Mouse (Mus musculus) left cerebral cortex, adult 8-10 months (tissue): ENCODE measurements around the gene Rora. TPM values are rescaled to one million over a fixed set of nuclear protein-coding genes. Genes with fewer than 3 reads are reported as not detected.
A peak's percentile ranks its signal among the peaks of the same experiment; 100 is the strongest.

Experiments used
- DNase-seq, 2 experiments: peaks; one replicate each; pipeline ENCODE4 v3.0.0; 2022; ENCODE audit warnings: low spot score in 2 of 2
- total RNA-seq, 4 experiments: library from RNA; stranded (reverse); gene quantifications; 2 replicates each; pipeline ENCODE4 v1.2.4; 2022

Rora gene
- total RNA-seq, 4 experiments from 2014 or later: 63.5 to 74.1 (median 72.9) TPM

DNA sequence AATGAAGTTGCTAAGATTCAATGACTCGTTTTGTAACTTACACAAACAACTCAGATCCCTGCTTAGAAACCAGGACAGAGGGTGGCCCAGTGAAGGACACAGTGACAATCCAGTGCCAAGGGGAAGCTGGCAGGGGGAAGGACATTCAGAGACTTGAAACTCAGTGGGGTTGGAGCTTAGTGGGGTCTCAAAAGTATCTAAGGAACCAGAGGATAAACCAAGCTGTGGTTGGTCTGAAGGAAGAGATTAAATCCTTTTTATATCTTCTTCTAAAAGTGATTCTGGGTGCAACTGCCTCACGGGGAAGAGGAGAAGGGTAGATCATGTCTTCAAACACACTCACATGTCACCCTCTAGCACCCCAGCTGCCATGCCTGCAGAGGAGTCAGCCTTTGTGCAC, 340.3 kb downstream of the Rora start:
- DNase-seq: no peak

- DNase-seq: no peak
Observed at GRCm38 (mm10) chr9:68998961-68999360, 345.4 kb downstream of the Rora start.

GRCm38 (mm10) chr9:69004514-69004913, 350.9 kb downstream of the Rora start:
- no peak for DNase-seq

DNA sequence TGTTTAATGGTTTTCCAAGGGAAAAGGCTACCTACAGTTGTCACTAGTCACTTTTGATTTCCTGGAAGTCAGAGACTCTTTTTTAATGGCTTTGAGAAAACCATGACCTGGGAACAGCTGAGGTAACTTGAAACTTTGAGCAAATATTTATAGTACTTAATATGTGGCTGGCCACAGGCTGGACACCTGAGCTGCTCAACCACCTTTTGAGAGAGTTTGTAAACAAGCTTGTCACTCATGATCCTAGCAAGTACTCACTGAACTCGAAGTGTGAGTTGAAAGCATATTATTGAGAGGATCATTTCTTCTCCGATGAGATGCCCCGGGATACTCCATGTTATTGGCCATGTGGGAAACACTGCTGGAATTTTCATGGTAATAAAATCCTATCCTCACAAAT, 353.1 kb downstream of the Rora start:
- DNase-seq: no peak

GRCm38 (mm10) chr9:69008706-69009105, 355.1 kb downstream of the Rora start:
- no peak for DNase-seq

DNA sequence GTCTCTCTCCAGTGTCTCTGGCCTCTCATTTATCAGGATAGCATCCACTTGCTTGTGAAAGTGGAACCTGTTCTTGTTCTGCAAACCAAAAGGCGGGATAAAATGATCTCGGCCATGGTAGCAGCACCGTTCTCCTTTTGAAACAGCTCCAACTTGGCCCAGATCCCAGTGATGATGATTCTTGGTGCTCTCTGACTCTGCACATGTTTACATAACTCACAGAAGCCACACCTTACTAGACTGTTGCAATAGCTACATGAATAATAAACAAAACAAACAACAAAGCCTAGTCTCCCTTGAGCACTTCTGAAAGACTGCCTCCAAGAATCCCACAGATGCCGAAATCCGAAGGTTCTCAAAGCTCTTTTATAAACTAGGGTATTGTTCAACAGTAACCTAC, 357.3 kb downstream of the Rora start:
- no peak for DNase-seq

- DNase-seq: no peak
Observed at GRCm38 (mm10) chr9:69013186-69013715, 359.7 kb downstream of the Rora start.

DNA sequence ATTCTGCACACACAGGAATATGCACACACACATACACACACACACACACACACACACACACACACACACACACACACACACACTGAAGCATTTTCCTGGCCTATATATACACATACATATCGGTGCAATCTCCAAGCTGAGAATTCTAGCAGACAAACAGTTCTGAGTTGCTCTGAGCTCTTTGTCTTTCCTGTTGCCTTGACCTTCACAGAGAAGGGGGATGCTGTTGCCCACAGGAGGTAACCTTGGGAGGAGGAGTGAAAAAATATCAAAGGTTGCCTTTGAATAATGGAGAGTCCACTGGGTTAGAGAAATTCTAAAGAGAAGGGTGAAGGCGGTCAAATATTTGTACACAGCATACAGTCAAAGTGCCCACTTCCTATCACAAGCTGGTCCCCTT, 360.6 kb downstream of the Rora start:
- no peak for DNase-seq

DNA sequence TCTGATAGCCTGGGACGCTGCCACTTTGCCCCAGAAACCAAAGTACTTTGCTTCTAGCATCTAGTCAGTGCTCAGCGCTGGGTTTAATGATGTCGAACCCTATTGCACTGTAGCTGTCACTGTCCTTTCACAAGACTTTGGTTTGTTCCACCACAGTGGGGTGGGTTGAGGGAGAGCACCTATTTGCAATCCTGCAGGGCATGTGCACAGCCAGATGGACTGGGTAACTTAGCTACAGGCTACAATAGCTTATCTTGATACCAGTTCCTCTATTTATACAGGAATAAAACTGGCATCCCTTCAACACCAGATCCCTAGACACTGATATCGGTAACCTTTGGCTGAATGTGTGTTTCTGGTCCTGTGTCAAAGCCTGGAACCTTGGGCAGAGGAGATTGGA, 366.8 kb downstream of the Rora start:
- no peak for DNase-seq

GRCm38 (mm10) chr9:69021482-69021881, 367.9 kb downstream of the Rora start:
- DNase-seq: no peak

DNA sequence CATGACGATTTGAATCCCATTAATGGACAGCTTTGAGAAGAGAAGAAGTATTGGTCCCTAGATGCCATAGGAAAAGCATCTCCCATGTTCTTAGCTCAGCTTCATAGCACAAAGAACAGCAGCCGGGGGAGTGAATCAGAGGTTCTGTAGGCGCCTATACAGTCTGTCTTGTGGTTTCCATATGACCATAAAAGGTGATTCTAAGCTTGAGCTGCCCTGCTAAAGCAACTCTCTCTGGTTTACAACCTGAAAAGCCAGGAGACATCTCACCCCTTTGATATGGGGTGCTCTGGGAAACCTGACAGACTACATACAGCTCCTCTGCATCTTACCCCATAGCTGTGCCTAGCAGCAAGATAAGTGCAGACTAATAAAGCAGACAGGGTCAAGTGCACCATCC, 369.7 kb downstream of the Rora start:
- no peak for DNase-seq

GRCm38 (mm10) chr9:69028177-69028576, 374.6 kb downstream of the Rora start:
- no peak for DNase-seq

- DNase-seq: no peak
Observed at GRCm38 (mm10) chr9:69034301-69034871, 380.8 kb downstream of the Rora start.

GRCm38 (mm10) chr9:69035456-69035855, 381.9 kb downstream of the Rora start:
- DNase-seq: no peak

GRCm38 (mm10) chr9:69036296-69036695, 382.7 kb downstream of the Rora start:
- DNase-seq: no peak

DNA sequence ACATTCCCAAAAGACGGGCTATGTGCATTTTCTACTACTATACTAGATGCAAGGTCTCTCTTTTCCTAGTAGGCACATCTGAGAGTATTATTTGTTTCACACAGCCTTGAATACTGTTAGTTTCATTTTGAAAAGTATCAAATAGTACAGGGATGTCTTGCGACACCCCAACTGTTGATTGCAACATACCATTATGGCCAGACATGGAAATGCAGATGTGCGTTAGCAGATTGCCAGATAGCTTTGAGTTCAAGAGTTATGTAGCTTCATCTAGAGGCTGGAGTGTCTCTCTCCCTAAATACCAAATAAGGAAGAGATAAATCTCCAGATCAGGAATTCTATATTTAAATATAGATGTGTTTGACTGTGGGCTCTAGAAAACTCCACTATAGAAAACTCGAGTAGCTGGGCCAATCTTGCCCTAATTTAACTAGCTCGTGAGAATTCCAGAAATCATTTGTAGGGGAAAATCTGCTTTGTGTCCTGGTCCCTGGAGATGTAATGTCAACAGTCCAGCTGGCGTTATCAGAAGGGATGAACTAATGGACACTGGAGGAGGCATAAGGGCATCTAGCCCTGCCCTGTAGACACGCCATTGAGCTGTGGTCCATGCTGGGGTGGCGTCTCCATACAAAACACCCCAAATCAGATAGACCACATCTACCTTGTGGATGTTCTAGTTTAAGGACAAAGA, 390.5 kb downstream of the Rora start:
- no peak for DNase-seq

GRCm38 (mm10) chr9:69044614-69045133, 391.1 kb downstream of the Rora start:
- DNase-seq: no peak

DNA sequence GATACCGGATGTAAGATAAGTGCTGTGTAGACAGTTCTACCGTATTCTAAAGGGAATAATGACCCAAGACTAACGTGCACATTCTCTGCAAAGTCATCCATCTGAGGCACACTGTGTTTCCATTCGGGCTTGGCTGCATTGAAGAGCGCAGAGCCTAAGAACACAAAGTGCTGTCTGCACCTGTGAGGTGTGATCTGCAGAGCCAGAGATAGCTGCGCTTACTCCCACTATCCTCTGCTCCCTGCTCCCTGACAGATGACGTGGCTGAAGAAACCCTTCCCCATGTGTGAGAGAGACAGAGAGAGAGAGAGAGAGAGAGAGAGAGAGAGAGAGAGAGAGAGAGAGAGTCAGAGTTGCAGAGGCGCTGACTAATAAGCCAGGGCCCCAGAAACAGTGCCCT, 392.3 kb downstream of the Rora start:
- no peak for DNase-seq

GRCm38 (mm10) chr9:69050856-69051255, 397.3 kb downstream of the Rora start:
- DNase-seq: no peak

GRCm38 (mm10) chr9:69051890-69052289, 398.3 kb downstream of the Rora start:
- no peak for DNase-seq

DNA sequence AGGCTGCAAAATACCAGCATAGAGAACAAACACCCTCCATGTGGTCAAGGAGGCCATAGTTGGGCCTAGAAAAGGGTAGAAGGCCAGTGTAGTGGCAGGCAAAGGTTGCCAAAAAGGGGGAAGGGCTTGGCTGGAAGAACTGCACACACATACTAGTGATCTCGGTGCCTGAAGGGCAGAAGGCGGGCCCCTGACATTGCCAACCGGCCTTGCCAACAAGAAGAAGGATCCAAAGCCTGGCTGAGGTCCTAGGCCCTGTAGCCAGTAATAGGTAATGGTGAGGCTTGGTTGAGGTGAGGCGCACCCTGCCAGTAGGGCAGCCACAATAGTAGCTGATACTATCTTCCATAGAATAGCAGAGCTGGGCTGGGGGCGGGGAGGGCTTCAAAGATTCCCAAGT, 401.7 kb downstream of the Rora start:
- no peak for DNase-seq

GRCm38 (mm10) chr9:69071203-69071867, 417.7 kb downstream of the Rora start:
- DNase-seq: peak in 1 of 2 experiments; percentile 15
